Mouse (Mus musculus) intestine, embryonic 14.5 days (tissue): ENCODE data around the gene Rd3l. TPM values are rescaled to one million over a fixed set of nuclear protein-coding genes. Genes with fewer than 3 reads are reported as not detected.

ENCODE experiments used
- ATAC-seq: fragments of 200-750 bp; cut with Nextera tagmentation; replicated peaks from 2 replicates; pipeline ENCODE4 v1.8.0; 2017; ENCODE audit warnings: low read depth, moderate number of reproducible peaks, moderate TSS enrichment, moderate library complexity; ENCODE audit not compliant: low FRiP score, low TSS enrichment
- DNase-seq: peaks from one replicate; pipeline ENCODE4 v3.0.0-alpha.2; 2018; ENCODE audit warnings: low spot score
- H3K27ac ChIP-seq: fragments of 300-500 bp; sonication (generic); 2 replicates; pipeline ENCODE4 v1.5.1; 2014; ENCODE audit warnings: low read depth, mild to moderate bottlenecking, control low read depth
- H3K27me3 ChIP-seq: fragments of 300-500 bp; sonication (generic); replicated peaks from 2 replicates; pipeline ENCODE4 v1.6.1; 2014; ENCODE audit warnings: low read length, control low read depth; ENCODE audit not compliant: control insufficient read depth, insufficient read depth
- H3K36me3 ChIP-seq: fragments of 300-500 bp; sonication (generic); 2 replicates; pipeline ENCODE4 v1.6.1; 2014; ENCODE audit warnings: low read length, control low read depth; ENCODE audit not compliant: control insufficient read depth, insufficient read depth
- H3K4me1 ChIP-seq: fragments of 300-500 bp; sonication (generic); replicated peaks from 2 replicates; pipeline ENCODE4 v1.6.1; 2014; ENCODE audit warnings: low read length, control low read depth, mixed read lengths; ENCODE audit not compliant: control insufficient read depth, insufficient read depth
- H3K4me2 ChIP-seq: fragments of 300-500 bp; sonication (generic); 2 replicates; pipeline ENCODE4 v1.6.1; 2014; ENCODE audit warnings: low read length
- H3K4me3 ChIP-seq: fragments of 300-500 bp; sonication (generic); 2 replicates; pipeline ENCODE4 v1.5.1; 2014; ENCODE audit warnings: low read depth, low read length, control low read depth, mixed read lengths
- H3K9ac ChIP-seq: fragments of 300-500 bp; sonication (generic); 2 replicates; pipeline ENCODE4 v1.6.1; 2014; ENCODE audit warnings: mild to moderate bottlenecking, low read length
- H3K9me3 ChIP-seq: fragments of 300-500 bp; sonication (generic); 2 replicates; pipeline ENCODE4 v1.6.1; 2016; ENCODE audit warnings: low read length, control low read depth; ENCODE audit not compliant: control insufficient read depth
- WGBS: fragments of 180-500 bp; shearing (Covaris S2); extraction: QIAGEN DNeasy Blood & Tissue Kit; methylation state at CpG from one replicate; pipeline ENCODE4 v1.1.7; 2014; 5-methylcytosine and 5-hydroxymethylcytosine counted together
- polyA plus RNA-seq: library from polyadenylated mRNA; unstranded; fragments of >200 nt; fragmentation: Nextera tagmentation; extraction: Ambion mirVana; gene quantifications from 2 replicates; pipeline ENCODE4 v1.2.1, GENCODE M21; 2014

Rd3l gene
- not detected in 2 replicates for polyA plus RNA-seq

DNA sequence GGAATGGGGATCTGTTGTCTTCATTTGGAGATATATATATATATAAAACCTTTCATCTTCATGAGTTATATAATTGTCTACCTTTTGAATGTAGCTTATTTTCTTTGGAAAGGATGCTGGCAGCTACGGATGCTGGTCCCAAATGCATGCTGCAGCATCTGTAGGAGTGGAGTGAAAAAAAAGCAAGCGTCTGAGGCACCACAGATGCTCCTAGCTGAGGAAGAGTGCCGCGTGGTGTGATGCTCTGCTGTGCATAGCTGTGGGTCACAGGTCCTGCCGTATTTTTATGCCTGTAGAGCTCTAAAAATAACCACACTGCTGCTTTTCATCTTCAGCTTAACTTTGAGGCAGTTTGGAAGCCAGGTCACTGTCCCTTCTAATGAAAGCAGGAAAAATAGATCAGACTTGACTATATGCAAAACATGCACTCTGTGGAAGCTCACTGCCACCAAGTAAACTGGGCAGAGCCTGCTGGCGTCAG lies at the start of gene Rd3l:
Gene Rd3l (minus strand): TSS at position 431 of the 481 bp plus-strand sequence.
- 53% methylated on average over 6 of the region's 6 CpGs for WGBS
- H3K4me2 ChIP-seq = no peak within 1 kb of the TSS
- no peak within 1 kb of the TSS for H3K4me3 ChIP-seq
- ATAC-seq (no peak), DNase-seq (no peak)
- no peaks in the 10 kb centered on the region for H3K36me3 ChIP-seq
- no peak within 1 kb of the TSS for H3K9ac ChIP-seq
- no peaks in the 10 kb centered on the region; the same call in 1 of the 2 replicates for H3K4me1 ChIP-seq
- no peak within 1 kb of the TSS for H3K27ac ChIP-seq
- no peaks in the 10 kb centered on the region for H3K27me3 ChIP-seq
- no peaks in the 10 kb centered on the region for H3K9me3 ChIP-seq

DNA sequence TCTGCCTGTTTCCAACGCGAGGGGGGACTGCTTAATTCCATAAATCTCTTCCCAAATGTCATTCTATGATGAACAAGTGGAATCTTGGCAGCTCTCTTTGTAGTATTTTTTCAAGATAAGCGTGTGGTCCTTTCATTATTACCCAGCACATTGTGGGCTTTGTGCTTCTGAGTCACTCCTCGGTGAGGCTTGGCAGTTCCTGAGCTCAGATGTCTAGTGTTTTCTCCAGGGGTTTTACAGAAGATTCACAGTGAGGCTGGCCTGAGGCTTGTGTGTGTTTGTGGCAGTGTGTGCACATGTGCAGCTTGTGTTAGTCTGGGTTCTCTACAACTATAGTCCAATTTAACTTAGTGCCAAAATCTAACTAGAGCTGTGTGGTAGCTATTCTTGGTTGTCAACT lies 46.3 kb upstream of the Rd3l start:
- no peak overlapping the region for H3K4me3 ChIP-seq
- no peak overlapping the region for H3K27ac ChIP-seq
- DNase-seq (no peak), ATAC-seq (no peak)
- H3K9ac ChIP-seq = no peak overlapping the region
- H3K4me1 ChIP-seq = no peaks in the 10 kb centered on the region
- H3K36me3 ChIP-seq = no peaks in the 10 kb centered on the region
- 0 out of 2 replicates have a peak, but pooled peaks cover 2% of the 10 kb centered on the region for H3K9me3 ChIP-seq
- H3K4me2 ChIP-seq = no peak overlapping the region
- no peaks in the 10 kb centered on the region for H3K27me3 ChIP-seq
- WGBS = 71% methylated on average over 4 of the region's 4 CpGs

DNA sequence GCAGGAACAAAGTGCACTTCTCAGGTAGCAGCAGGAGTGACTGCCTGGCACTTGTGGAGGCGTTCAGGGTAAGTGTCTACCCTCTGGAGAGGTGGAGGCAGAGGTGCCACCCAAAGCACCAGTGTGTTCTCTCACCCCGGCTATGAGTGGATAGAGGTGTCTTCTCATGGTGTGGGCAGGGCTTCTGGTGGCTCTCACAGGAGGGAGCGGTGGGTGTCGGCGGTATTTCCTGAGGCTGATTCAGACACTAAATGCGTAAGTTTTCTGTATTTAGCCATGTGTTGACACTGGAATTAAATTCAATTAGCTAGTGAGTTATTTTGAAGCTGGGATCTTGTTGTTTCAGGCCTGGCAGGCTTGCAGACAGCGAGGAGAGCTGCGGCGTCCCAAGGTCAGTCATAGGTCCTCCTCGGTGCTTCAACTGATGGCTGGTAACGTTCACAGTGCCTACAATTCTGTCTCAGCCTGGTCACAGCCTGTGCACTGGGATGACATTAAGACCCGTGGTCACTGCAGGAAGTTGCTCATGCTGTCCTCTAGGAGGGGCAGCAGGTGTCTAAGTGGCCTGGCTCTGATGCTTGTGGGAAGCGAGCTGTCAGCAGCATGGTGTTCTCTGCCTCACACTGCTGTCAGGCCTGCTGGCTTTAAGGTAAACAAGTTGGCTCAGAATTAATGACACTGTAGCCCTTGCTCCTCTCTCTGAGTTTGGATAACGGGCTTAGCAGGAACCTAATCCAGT lies 45.0 kb upstream of the Rd3l start:
- Histone ChIP-seq H3K36me3 (no peaks in the 10 kb centered on the region), H3K27ac (no peak overlapping the region), H3K4me1 (no peaks in the 10 kb centered on the region), H3K9me3 (peaks cover 9% of the 10 kb centered on the region; the same call in 1 of the 2 replicates), H3K9ac (no peak overlapping the region), H3K4me2 (no peak overlapping the region), H3K4me3 (no peak overlapping the region), H3K27me3 (no peaks in the 10 kb centered on the region)
- ATAC-seq = no peak
- DNase-seq = no peak
- WGBS = 60% methylated on average over 14 of the region's 14 CpGs

DNA sequence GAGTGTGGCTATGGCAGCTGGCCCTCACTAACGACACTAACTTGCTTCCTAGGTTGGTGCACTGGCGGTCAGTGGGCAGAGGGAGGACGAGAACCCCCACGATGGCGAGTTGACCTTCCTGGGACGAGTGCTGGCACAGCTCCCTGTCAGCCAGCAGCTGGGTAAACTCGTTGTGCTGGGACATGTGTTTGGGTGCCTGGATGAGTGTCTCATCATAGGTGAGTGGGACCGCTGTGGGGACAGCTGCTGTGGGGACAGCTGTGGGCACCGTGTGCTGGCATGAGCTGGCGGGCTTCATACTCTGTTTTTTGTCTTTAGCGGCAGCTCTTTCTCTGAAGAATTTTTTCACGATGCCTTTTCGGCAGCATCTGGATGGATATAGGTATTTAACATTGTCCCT lies 44.3 kb upstream of the Rd3l start:
- 86% methylated on average over 13 of the region's 13 CpGs for WGBS
- H3K9me3 ChIP-seq = peaks cover 9% of the 10 kb centered on the region; the same call in 1 of the 2 replicates
- ATAC-seq = no peak
- no peak overlapping the region for H3K4me2 ChIP-seq
- no peaks in the 10 kb centered on the region for H3K27me3 ChIP-seq
- H3K27ac ChIP-seq = no peak overlapping the region
- H3K4me3 ChIP-seq = no peak overlapping the region
- no peaks in the 10 kb centered on the region for H3K4me1 ChIP-seq
- H3K9ac ChIP-seq = no peak overlapping the region
- DNase-seq = no peak
- H3K36me3 ChIP-seq = no peaks in the 10 kb centered on the region

DNA sequence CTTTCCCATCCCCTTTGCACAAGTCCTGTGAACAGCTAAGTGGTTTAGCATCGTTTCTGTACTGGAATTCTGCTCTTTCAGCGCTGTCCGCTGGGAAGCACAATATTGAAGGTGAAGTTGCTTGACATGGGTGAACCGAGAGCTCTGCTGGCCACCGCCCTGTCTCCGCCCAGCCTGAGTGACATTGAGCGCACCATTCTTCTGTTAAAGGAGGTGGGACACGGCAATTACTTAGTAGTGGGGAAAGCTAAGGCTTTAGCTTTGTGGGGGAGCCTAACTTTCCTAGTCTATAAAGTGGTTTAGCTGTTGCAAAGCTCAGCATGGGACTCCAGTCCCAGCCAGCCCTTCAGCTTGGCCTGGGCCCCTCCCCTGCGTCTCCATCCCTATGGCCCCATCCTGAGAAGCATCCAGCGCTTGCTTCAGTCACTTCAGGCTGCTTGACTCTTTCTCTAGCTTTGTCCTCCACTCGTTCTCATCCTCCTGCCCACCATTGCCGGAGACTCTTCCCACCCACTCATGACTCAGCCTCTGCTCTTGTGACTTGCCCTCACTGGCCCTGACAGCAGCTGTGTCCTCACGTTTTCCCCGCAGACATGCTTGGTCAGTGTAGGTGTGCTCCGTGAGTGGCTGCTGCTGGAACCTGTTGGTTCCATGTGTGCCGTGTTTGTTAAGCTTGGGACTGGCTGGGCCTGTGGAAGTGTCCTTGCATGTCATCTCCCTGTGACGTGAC lies 43.6 kb upstream of the Rd3l start:
- Histone ChIP-seq H3K4me2 (no peak overlapping the region), H3K27ac (no peak overlapping the region), H3K9me3 (peaks cover 9% of the 10 kb centered on the region; the same call in 1 of the 2 replicates), H3K9ac (no peak overlapping the region), H3K4me1 (no peaks in the 10 kb centered on the region), H3K4me3 (no peak overlapping the region), H3K36me3 (no peaks in the 10 kb centered on the region), H3K27me3 (no peaks in the 10 kb centered on the region)
- 81% methylated on average over 17 of the region's 17 CpGs for WGBS
- ATAC-seq (no peak), DNase-seq (no peak)

DNA sequence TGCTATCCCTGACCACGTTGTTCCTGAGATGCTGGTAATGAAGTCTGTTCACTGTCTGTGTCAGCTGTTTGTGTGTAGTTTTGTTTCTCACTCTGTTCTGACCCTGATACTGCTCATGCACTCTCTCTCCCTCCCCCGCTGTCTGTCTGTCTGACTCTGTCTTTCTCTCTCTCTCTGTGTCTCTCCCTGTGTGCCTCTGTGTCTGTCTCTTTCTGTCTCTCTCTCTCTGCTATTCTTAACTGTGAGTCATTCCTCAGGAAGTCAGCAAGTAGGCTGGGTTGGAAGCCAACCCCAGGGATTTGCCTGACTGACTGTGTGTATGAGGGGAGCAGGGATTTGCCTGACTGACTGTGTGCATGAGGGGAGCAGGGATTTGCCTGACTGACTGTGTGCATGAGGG lies 42.2 kb upstream of the Rd3l start:
- WGBS = 76% methylated on average over 2 of the region's 2 CpGs
- Histone ChIP-seq H3K4me2 (no peak overlapping the region), H3K27me3 (no peaks in the 10 kb centered on the region), H3K27ac (no peak overlapping the region), H3K9ac (no peak overlapping the region), H3K4me3 (no peak overlapping the region), H3K4me1 (no peaks in the 10 kb centered on the region), H3K9me3 (peaks cover 9% of the 10 kb centered on the region; the same call in 1 of the 2 replicates), H3K36me3 (no peaks in the 10 kb centered on the region)
- DNase-seq (no peak), ATAC-seq (no peak)

DNA sequence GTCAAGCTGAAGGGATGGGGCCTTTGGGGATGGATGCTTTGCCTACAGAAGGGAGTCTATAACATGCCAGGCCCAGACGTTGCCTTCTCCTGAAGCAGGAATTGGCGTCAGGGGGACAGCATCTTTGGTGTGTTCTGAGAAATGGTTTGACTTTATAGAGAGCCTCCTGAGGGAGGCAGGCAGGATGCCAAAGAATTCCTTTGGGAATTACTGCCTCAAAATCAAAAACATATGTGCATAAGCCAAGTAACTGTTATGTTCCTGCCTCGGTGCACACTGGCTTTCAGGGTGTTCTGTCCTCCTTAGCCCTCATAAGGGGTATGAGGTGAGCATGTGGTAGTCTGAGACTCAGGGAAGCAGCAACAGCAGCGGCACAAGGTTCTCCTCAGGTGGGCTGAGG lies 35.2 kb upstream of the Rd3l start:
- 77% methylated on average over 4 of the region's 4 CpGs for WGBS
- Histone ChIP-seq H3K4me1 (no peaks in the 10 kb centered on the region), H3K27me3 (no peaks in the 10 kb centered on the region), H3K9me3 (0 out of 2 replicates have a peak, but pooled peaks cover 3% of the 10 kb centered on the region), H3K9ac (no peak overlapping the region), H3K4me3 (no peak overlapping the region), H3K36me3 (no peaks in the 10 kb centered on the region), H3K4me2 (no peak overlapping the region), H3K27ac (no peak overlapping the region)
- no peak for ATAC-seq
- DNase-seq = no peak

DNA sequence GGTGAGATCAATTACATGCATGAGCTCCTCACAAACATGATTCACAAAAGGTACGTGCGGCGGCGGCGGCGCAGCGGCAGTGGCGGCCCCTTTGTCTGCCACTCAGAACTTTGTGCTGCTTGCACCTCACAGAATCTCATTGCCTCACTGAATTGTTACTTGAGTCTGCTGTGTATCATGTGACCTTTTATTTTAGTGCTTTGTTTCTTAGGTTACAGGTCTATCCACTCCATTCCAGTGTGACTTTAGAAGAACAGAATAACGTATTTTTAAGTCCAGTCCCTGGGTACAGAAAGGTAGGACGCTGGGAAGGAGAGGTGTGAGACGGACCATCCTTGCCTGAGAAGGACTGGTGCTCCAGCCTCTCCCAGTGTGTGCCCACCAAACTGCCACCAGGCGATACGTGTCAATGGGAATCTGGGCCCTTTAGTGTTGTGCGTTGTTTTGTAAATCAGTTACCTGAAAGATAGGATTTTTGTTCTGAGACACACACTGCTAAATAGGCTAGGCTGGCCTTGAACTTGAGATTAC lies 32.2 kb upstream of the Rd3l start:
- peak; percentile 55 for DNase-seq
- 0 out of 2 replicates have a peak, but pooled peaks have one; percentile 23 for ATAC-seq
- Histone ChIP-seq H3K9me3 (no peaks in the 10 kb centered on the region), H3K27ac (no peak overlapping the region), H3K27me3 (no peaks in the 10 kb centered on the region), H3K9ac (no peak overlapping the region), H3K4me1 (no peaks in the 10 kb centered on the region), H3K4me3 (no peak overlapping the region), H3K36me3 (no peaks in the 10 kb centered on the region), H3K4me2 (peak overlapping the region; percentile 29)
- 38% methylated on average over 14 of the region's 14 CpGs for whole genome bisulfite sequencing
